Mouse (Mus musculus) bone marrow, adult 2 months (tissue): Measurements from ENCODE around the gene Rccd1. TPM values are rescaled to one million over a fixed set of nuclear protein-coding genes. Genes with fewer than 3 reads are reported as not detected.

Experiments
- H3K27ac ChIP-seq: fragments of 200-500 bp; 2 replicates; pipeline ENCODE4 v1.5.1; 2012; ENCODE audit warnings: low read depth, mild to moderate bottlenecking, control low read depth, inconsistent platforms, low read length; ENCODE audit not compliant: control insufficient read depth, poor library complexity, insufficient read depth
- H3K4me1 ChIP-seq: fragments of 200-500 bp; 2 replicates; pipeline ENCODE4 v1.6.1; 2011; ENCODE audit warnings: low read length; ENCODE audit not compliant: control insufficient read depth, insufficient read depth
- H3K4me3 ChIP-seq: fragments of 200-500 bp; replicated peaks from 2 replicates; pipeline ENCODE3; 2011; ENCODE audit warnings: mild to moderate bottlenecking, low read depth, low read length, control low read depth; ENCODE audit not compliant: control insufficient read depth
- CTCF ChIP-seq: fragments of 200-500 bp; IDR thresholded peaks from 2 replicates; pipeline ENCODE4 v1.5.1; 2011; ENCODE audit warnings: low read length, control low read depth; ENCODE audit not compliant: control insufficient read depth, insufficient read depth
- POLR2A ChIP-seq: fragments of 200-500 bp; IDR thresholded peaks from 2 replicates; pipeline ENCODE4 v1.6.1; 2011; ENCODE audit warnings: low read depth, mild to moderate bottlenecking, control low read depth, low read length, borderline replicate concordance; ENCODE audit not compliant: control insufficient read depth
- WGBS: fragments of 180-500 bp; shearing (Covaris S2); methylation state at CpG from one replicate; pipeline ENCODE4 v1.1.7; 2018; 5-methylcytosine and 5-hydroxymethylcytosine counted together
- polyA plus RNA-seq: library from polyadenylated mRNA; stranded (reverse); fragments of >200 nt; gene quantifications from 2 replicates; pipeline ENCODE4 v1.2.4, GENCODE M21; 2011; ENCODE audit warnings: low replicate concordance; ENCODE audit not compliant: missing spikeins, insufficient read depth, insufficient read length

Gene Rccd1
- polyA plus RNA-seq, 1 experiment: 11.3 TPM

GRCm38 (mm10) chr7:80269751-80270255 lies 54.5 kb downstream of the Rccd1 start:
- Histone ChIP-seq H3K4me3 (peak overlapping the region; percentile 75), H3K4me1 (no peaks in the 10 kb centered on the region; the same call in 1 of the 2 replicates), H3K27ac (peak overlapping the region; percentile 37; the same call in 1 of the 2 replicates)
- under 1% methylated on average over 23 of the region's 23 CpGs for WGBS
- TF ChIP-seq POLR2A (0 out of 2 replicates have a peak, but pooled peaks have one; percentile 3), CTCF (no peak)

DNA sequence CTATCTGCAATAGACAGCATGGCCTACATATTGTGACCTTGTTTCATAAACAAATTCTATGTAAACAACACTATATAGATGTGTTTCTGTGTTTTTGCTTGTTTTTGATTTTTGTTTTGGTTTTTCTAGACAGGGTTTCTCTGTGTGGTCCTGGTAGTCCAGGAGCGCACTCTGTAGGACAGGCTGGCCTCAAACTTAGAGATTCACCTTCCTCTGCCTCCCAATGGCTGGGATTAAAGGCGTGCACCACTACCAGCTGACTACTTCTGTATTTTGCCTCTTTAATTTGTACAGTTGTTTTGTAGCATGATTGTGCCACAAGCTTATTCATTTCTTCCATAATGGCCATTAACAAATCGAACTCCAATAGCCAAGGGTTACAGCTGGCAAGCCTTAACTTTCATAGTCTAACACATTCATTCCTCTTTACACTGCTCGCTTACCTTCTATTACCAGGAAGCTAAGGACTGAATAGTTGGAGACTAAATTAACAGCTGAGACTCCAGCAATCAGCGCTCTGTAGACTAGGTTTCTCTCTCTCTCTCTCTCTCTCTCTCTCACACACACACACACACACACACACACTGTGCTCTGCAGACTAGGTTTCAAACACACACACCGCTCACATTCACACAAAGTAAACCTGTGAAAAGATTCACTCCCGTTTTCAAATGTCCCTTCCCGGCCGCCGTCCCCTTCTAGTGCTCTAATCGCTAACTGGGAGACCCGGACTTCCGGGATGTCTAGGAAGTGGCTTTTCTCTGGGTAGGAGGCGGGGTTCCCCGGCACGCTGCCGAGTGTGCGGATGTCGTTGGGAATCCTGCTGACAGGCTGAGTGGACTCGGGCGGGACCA lies 55.1 kb downstream of the Rccd1 start, which contains the start of gene Vps33b:
Gene Vps33b (plus strand): TSS at position 753 of the 854 bp plus-strand sequence.
- TF ChIP-seq CTCF (no peak), POLR2A (peak; percentile 64; the same call in 1 of the 2 replicates)
- Histone ChIP-seq H3K4me3 (peak within 1 kb of the TSS; percentile 75), H3K27ac (peak within 1 kb of the TSS; percentile 37; the same call in 1 of the 2 replicates), H3K4me1 (no peaks in the 10 kb centered on the region; the same call in 1 of the 2 replicates)
- 3% methylated on average over 21 of the region's 21 CpGs for WGBS

GRCm38 (mm10) chr7:80267764-80268163 lies 56.5 kb downstream of the Rccd1 start:
- TF ChIP-seq POLR2A: no peak
- no peak for TF ChIP-seq CTCF
- Histone ChIP-seq H3K27ac (no peak overlapping the region), H3K4me3 (no peak overlapping the region), H3K4me1 (no peaks in the 10 kb centered on the region; the same call in 1 of the 2 replicates)
- WGBS: 81% methylated on average over 1 of the region's 1 CpGs

GRCm38 (mm10) chr7:80264606-80265005 lies 59.6 kb downstream of the Rccd1 start:
- H3K4me1 ChIP-seq: no peaks in the 10 kb centered on the region; the same call in none of the 2 replicates
- no peak overlapping the region for H3K27ac ChIP-seq
- 91% methylated on average over 12 of the region's 12 CpGs for WGBS
- no peak overlapping the region for H3K4me3 ChIP-seq
- TF ChIP-seq POLR2A (no peak), CTCF (no peak)

- H3K27ac ChIP-seq: peak overlapping the region; percentile 57
- H3K4me3 ChIP-seq: peak overlapping the region; percentile 91
- TF ChIP-seq POLR2A: no peak
- no peak for TF ChIP-seq CTCF
- no peaks in the 10 kb centered on the region; the same call in none of the 2 replicates for H3K4me1 ChIP-seq
- 2% methylated on average over 32 of the region's 32 CpGs for whole genome bisulfite sequencing
Observed at GRCm38 (mm10) chr7:80261372-80261990, 62.8 kb downstream of the Rccd1 start.

DNA sequence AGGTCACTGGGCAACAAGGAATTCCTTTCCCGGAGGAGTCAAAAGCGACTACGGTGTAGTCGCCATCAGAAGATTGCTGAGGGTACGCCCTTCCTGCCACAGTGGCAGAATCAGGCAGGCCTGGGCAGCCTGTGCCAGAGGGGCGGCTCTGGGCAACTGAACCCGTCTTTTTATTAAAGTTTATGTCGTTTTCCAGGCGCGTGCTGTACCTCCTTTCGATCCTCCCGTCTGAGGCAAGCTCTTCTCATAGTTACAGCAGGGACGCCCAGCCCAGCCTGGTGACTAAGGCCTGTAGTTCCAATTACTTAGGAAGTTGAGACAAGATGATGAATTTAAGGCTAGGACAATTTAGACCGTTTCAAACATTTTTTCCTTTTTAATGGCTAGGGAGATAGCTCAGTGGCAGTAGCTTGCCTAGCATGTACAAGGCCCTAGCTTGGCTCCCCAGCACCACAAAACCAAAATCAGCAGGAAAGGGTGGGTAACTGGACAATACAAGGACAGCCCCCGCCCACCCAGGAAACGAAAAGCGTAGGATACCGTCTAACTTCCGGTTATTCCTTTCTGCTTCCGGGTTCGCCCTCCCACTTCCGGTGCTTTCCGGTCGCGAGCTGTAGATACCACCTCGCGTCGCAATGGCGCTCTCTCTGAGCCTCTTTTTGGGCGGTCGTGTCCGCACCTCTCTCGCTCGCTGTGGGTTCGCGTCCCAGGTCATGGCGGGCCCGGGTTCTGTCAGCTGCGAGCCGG lies 63.5 kb downstream of the Rccd1 start, which contains the start of gene Ngrn:
Gene Ngrn (plus strand): TSS at position 591 of the 747 bp plus-strand sequence.
- Histone ChIP-seq H3K4me3 (peak within 1 kb of the TSS; percentile 91), H3K4me1 (no peaks in the 10 kb centered on the region; the same call in none of the 2 replicates), H3K27ac (peak within 1 kb of the TSS; percentile 57)
- WGBS: 28% methylated on average over 40 of the region's 40 CpGs
- TF ChIP-seq CTCF (no peak), POLR2A (peak; percentile 90; the same call in 1 of the 2 replicates)

GRCm38 (mm10) chr7:80257706-80258105 lies 66.5 kb downstream of the Rccd1 start:
- Histone ChIP-seq H3K4me3 (no peak overlapping the region), H3K4me1 (no peaks in the 10 kb centered on the region; the same call in none of the 2 replicates), H3K27ac (no peak overlapping the region)
- no peak for TF ChIP-seq POLR2A
- no peak for TF ChIP-seq CTCF
- 70% methylated on average over 2 of the region's 2 CpGs for WGBS

DNA sequence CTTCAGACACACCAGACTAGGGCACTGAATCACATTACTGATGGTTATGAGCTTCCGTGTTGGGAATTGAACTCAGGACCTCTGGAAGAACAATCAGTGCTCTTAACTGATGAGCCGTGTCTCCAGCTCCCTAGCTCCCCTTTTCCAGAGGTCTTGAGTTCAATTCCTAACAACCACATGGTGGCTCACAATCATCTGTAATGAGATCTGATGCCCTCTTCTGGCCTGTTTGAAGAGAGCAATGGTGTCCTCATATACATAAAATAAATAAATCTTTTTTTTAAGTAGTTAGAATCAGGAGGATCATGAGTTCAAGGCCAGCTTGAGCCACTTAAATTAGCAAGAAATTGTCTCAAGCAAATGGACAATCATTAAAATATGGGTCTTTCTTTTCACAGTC lies 68.3 kb downstream of the Rccd1 start:
- H3K4me3 ChIP-seq: no peak overlapping the region
- no peaks in the 10 kb centered on the region; the same call in 1 of the 2 replicates for H3K4me1 ChIP-seq
- TF ChIP-seq CTCF (no peak), POLR2A (no peak)
- WGBS: 62% methylated on average over 2 of the region's 2 CpGs
- no peak overlapping the region for H3K27ac ChIP-seq
